Mouse (Mus musculus) c-Kit-negative CD71-positive TER-119-positive erythroid progenitor cells, embryonic 14.5 days (primary cell): ENCODE measurements around the gene Ip6k3.

ENCODE experiments used
- DNase-seq: peaks from one replicate; pipeline ENCODE4 v3.0.0-alpha.2; 2013; ENCODE audit warnings: low read depth, low spot score

The Ip6k3 gene

GRCm38 (mm10) chr17:27182401-27182800, 14.8 kb upstream of the Ip6k3 start:
- DNase-seq = no peak

- DNase-seq = no peak
Measured at GRCm38 (mm10) chr17:27181666-27182065, 14.1 kb upstream of the Ip6k3 start.

- DNase-seq = no peak
Measured at GRCm38 (mm10) chr17:27179681-27180280, 12.2 kb upstream of the Ip6k3 start.

- no peak for DNase-seq
Measured at GRCm38 (mm10) chr17:27178427-27179177, 11.0 kb upstream of the Ip6k3 start.

GRCm38 (mm10) chr17:27178019-27178418, 10.4 kb upstream of the Ip6k3 start:
- DNase-seq = no peak

- DNase-seq = no peak
Measured at GRCm38 (mm10) chr17:27176754-27177153, 9.2 kb upstream of the Ip6k3 start.

GRCm38 (mm10) chr17:27176287-27176686, 8.7 kb upstream of the Ip6k3 start:
- no peak for DNase-seq

- DNase-seq = no peak
Measured at GRCm38 (mm10) chr17:27175196-27175874, 7.7 kb upstream of the Ip6k3 start.

GRCm38 (mm10) chr17:27173715-27174114, 6.1 kb upstream of the Ip6k3 start:
- no peak for DNase-seq

GRCm38 (mm10) chr17:27172459-27172858, 4.9 kb upstream of the Ip6k3 start:
- no peak for DNase-seq

- DNase-seq = no peak
Measured at GRCm38 (mm10) chr17:27171121-27171520, 3.5 kb upstream of the Ip6k3 start.

GRCm38 (mm10) chr17:27169952-27170695, 2.5 kb upstream of the Ip6k3 start:
- DNase-seq = no peak

GRCm38 (mm10) chr17:27168569-27168968, 974 bp upstream of the Ip6k3 start:
- no peak for DNase-seq

- no peak for DNase-seq
Measured at GRCm38 (mm10) chr17:27166901-27167300, 694 bp downstream of the Ip6k3 start.

- DNase-seq = no peak
Measured at GRCm38 (mm10) chr17:27165054-27165773, 2.4 kb downstream of the Ip6k3 start.

- DNase-seq = no peak
Measured at GRCm38 (mm10) chr17:27160905-27161304, 6.7 kb downstream of the Ip6k3 start.

GRCm38 (mm10) chr17:27159169-27159568, 8.4 kb downstream of the Ip6k3 start:
- DNase-seq = no peak

GRCm38 (mm10) chr17:27158439-27158838, 9.2 kb downstream of the Ip6k3 start:
- no peak for DNase-seq

- no peak for DNase-seq
Measured at GRCm38 (mm10) chr17:27155752-27156151, 11.8 kb downstream of the Ip6k3 start.

GRCm38 (mm10) chr17:27154881-27155280, 12.7 kb downstream of the Ip6k3 start:
- no peak for DNase-seq

- DNase-seq = no peak
Measured at GRCm38 (mm10) chr17:27154256-27154655, 13.3 kb downstream of the Ip6k3 start.
